Mouse (Mus musculus) liver, adult 2 months (tissue): Measurements from ENCODE around the gene Ptprz1. TPM values are rescaled to one million over a fixed set of nuclear protein-coding genes. Genes with fewer than 3 reads are reported as not detected.

ENCODE experiments used
- DNase-seq: peaks from one replicate; pipeline ENCODE4 v3.0.0-alpha.2; 2011; ENCODE audit warnings: low read depth, low spot score; ENCODE audit errors: extremely low read depth
- H3K27ac ChIP-seq: fragments of 200-500 bp; replicated peaks from 2 replicates; pipeline ENCODE4 v1.5.1; 2012; ENCODE audit warnings: low read depth, mild to moderate bottlenecking, control low read depth, inconsistent platforms, low read length; ENCODE audit not compliant: insufficient read depth
- H3K27me3 ChIP-seq: fragments of 200-500 bp; 2 replicates; pipeline ENCODE4 v1.6.1; 2012; ENCODE audit warnings: mild to moderate bottlenecking, moderate library complexity, low read length, inconsistent platforms; ENCODE audit not compliant: control insufficient read depth, insufficient read depth
- H3K36me3 ChIP-seq: fragments of 200-500 bp; 2 replicates; pipeline ENCODE4 v1.6.1; 2012; ENCODE audit warnings: low read length, inconsistent platforms; ENCODE audit not compliant: control insufficient read depth, insufficient read depth
- H3K4me1 ChIP-seq: fragments of 200-500 bp; 2 replicates; pipeline ENCODE4 v1.6.1; 2011; ENCODE audit warnings: low read length; ENCODE audit not compliant: control insufficient read depth, insufficient read depth
- H3K4me3 ChIP-seq: fragments of 200-500 bp; 2 replicates; pipeline ENCODE4 v1.5.1; 2011; ENCODE audit warnings: low read depth, mild to moderate bottlenecking, control low read depth, low read length, moderate library complexity; ENCODE audit not compliant: insufficient read depth
- H3K79me2 ChIP-seq: fragments of 200-500 bp; 2 replicates; pipeline ENCODE4 v1.6.1; 2012; ENCODE audit warnings: inconsistent platforms, mild to moderate bottlenecking, low read length, moderate library complexity; ENCODE audit not compliant: control insufficient read depth, insufficient read depth
- H3K9ac ChIP-seq: fragments of 200-500 bp; 2 replicates; pipeline ENCODE4 v1.6.1; 2012; ENCODE audit warnings: low read depth, mild to moderate bottlenecking, control low read depth, inconsistent platforms, low read length
- CTCF ChIP-seq: fragments of 200-500 bp; IDR thresholded peaks from 2 replicates; pipeline ENCODE4 v1.5.1; 2011; ENCODE audit warnings: low read depth, low read length, control low read depth
- POLR2A ChIP-seq: fragments of 200-500 bp; IDR thresholded peaks from 2 replicates; pipeline ENCODE4 v1.6.1; 2011; ENCODE audit warnings: low read length, control low read depth; ENCODE audit not compliant: insufficient read depth; ENCODE audit errors: extremely low read depth
- WGBS: fragments of 180-500 bp; shearing (Covaris S2); methylation state at CpG from one replicate; pipeline ENCODE4 v1.1.7; 2018; 5-methylcytosine and 5-hydroxymethylcytosine counted together
- polyA plus RNA-seq: library from polyadenylated mRNA; depleted of rRNA; stranded (reverse); fragments of >200 nt; gene quantifications from 2 replicates; pipeline ENCODE4 v1.2.3, GENCODE M21; 2012; rRNA removed
- total RNA-seq: library from RNA; depleted of rRNA; stranded (reverse); fragments of >200 nt; gene quantifications from 2 replicates; pipeline ENCODE4 v1.2.3, GENCODE M21; 2014; rRNA removed

The Ptprz1 gene
- total RNA-seq (under 0.01 and 0.13 TPM in 2 replicates), polyA plus RNA-seq (0.01 and 0.02 TPM in 2 replicates)

DNA sequence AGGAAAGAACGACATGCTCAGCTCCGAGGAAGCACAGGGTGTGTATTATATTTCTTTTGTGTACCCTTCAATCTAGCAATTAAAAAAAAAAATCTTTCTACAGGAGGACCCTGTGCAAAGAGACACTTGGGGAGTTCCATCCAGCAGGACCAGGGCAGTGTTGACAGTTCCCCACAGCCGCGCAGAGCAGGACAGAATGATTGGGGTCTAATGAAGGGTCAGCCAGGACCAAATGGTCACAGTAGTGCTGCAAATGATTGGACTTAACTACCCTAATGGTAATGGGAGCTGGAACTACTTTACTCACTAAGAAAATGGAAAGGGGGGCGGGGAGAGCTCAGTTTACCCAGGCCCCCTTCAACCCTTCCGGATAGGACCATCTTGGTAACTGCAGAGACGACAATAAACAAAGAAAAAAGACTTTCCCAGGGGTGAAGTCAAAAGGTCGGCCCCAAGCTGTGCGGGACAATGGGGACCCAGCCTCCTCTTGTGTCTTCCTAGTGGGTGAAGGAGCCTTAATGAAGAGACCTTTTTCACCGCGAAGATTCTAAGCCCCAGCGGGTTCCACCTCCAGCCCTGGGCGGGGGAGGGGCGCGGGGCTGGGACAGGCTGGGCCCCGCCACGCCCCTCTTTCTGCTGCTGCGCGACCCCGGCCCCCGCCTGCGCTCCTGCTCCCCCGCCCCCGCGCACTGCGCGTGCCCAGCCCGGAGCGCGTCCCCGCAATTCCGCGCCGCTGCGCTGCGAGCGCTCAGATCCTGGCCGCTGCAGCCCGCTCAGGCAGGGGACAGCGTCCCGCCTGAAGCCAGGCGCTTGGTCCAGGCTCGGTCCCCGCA, at the start of gene Ptprz1:
Ptprz1 (plus strand) TSS at position 722 of the 833 bp plus-strand sequence.
- 2% methylated on average over 44 of the region's 44 CpGs for WGBS
- Histone ChIP-seq H3K9ac (no peak within 1 kb of the TSS), H3K4me3 (peak within 1 kb of the TSS; percentile 16; the same call in 1 of the 2 replicates), H3K27me3 (peaks cover 4% of the 10 kb centered on the region; the same call in 1 of the 2 replicates), H3K79me2 (no peaks in the 10 kb centered on the region), H3K36me3 (no peaks in the 10 kb centered on the region), H3K4me1 (no peaks in the 10 kb centered on the region), H3K27ac (no peak within 1 kb of the TSS)
- no peak for DNase-seq
- TF ChIP-seq POLR2A (no peak), CTCF (no peak)

DNA sequence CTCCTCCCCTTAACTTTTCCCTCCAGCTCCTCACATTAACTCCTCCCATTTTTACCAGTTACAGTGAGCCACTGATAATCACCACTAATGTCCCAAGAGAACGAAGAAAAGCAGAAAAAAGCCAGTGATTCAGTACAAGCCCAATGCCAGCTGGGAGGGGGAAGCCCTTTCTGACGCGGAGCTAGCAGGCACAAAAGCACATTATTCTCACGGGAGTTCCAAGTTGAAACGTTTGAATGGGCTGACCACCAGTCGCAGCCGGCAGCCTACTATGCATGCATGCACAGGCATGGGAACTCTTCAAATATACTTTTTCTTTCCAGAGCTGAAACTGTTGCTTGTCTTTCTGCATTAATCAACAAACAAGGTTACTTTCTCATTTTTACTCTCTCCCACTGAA, 41.7 kb upstream of the Ptprz1 start:
- TF ChIP-seq POLR2A (no peak), CTCF (no peak)
- 76% methylated on average over 7 of the region's 7 CpGs for WGBS
- no peak overlapping the region for H3K27ac ChIP-seq

DNA sequence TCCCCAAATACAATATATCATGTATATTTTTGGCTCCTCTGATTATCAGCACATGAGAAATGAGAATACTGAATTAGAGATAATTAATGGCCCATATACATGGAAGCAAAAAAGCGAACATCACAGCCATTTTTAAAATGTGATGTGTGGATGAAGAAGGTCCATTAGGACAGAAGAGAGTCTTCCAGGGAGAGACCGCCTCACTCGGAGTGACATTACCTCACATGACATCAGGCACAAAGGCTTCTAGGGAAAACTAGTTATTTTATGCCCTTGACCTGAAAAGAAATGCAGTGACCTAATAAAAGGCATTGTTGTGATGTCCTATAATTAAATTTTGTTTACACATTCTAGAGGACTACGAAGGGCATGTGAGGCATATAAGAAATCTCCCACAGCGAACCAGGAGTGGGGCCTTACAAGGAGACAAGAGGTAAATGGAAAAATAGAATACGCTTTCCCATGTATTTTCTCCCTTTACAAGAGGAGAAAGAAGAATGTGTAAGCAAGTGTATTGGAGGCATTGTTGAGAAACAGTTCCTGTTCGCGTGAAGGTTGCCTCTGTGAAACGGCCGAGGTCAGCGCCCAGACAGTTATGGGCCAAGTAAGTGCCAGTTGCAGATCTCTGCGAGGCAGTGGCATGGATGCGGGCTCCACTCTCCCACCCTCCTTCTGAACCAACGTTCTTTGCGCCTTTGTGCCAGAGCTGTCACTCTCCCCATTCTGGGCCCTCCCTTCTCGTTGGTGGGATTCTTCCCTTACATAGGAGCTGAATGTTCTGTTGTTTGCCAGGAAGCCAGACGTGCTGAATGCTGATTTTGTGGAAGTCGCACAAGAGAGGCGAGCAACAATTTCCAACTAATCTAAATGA, 41.0 kb upstream of the Ptprz1 start:
- Histone ChIP-seq H3K79me2 (no peaks in the 10 kb centered on the region), H3K27me3 (no peaks in the 10 kb centered on the region), H3K9ac (no peak overlapping the region), H3K36me3 (no peaks in the 10 kb centered on the region), H3K4me1 (no peaks in the 10 kb centered on the region), H3K27ac (no peak overlapping the region), H3K4me3 (no peak overlapping the region)
- TF ChIP-seq CTCF, result no peak
- TF ChIP-seq POLR2A, result no peak
- DNase-seq, result no peak
- WGBS, result 81% methylated on average over 19 of the region's 19 CpGs

More for the DNA sequence above, 41.7 kb upstream of the Ptprz1 start:
- no peak for DNase-seq
- H3K79me2 ChIP-seq, result no peaks in the 10 kb centered on the region
- H3K36me3 ChIP-seq, result no peaks in the 10 kb centered on the region
- no peaks in the 10 kb centered on the region for H3K27me3 ChIP-seq
- H3K4me1 ChIP-seq, result no peaks in the 10 kb centered on the region
- no peak overlapping the region for H3K9ac ChIP-seq
- H3K4me3 ChIP-seq, result no peak overlapping the region

DNA sequence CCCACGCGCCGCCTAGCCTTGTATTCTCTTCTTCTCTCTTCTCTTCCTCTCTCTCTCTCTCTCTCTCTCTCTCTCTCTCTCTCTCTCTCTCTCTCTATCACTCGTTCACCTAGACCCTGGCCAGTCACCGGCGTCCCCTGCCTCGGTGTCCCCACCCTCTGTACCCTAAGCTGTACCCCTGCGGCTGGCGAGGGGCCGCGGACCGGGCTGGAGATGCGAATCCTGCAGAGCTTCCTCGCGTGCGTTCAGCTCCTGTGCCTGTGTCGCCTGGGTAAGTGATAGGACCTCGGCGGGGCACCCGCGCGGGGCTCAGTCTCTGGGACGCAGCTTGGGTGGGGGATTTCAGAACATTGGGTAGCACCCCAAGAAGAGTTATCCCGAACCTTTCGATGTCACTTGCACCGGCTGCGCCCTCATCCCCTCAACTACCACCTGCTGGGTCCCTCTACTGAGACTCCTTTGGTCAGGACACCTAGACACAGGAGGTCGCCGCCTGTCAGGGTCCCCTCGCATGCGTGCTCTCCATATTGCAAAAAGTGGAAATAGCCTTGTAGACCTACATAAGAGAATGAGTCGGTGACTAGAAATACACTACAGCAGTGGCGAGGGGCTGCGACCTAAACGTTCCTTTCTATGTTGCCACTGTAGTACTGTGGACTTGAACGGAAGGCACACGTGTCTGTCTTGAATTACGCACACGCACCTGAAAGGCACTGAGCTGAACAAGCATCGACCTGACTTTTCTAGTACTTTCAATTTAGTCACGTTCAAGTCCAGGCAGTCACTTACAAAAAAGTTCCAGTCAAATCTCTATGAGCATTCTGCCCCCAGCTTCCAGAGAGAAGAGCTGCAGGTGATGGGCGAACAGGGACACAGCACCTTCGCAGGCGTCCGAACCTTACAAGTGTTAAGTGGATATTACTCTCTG, 576 bp downstream of the Ptprz1 start:
- Histone ChIP-seq H3K79me2 (no peaks in the 10 kb centered on the region), H3K9ac (no peak overlapping the region), H3K27ac (no peak overlapping the region), H3K4me1 (no peaks in the 10 kb centered on the region), H3K36me3 (no peaks in the 10 kb centered on the region), H3K27me3 (peaks cover 4% of the 10 kb centered on the region; the same call in 1 of the 2 replicates), H3K4me3 (peak overlapping the region; percentile 16; the same call in 1 of the 2 replicates)
- WGBS, result 3% methylated on average over 45 of the region's 45 CpGs
- TF ChIP-seq CTCF, result no peak
- TF ChIP-seq POLR2A, result no peak
- DNase-seq, result no peak

DNA sequence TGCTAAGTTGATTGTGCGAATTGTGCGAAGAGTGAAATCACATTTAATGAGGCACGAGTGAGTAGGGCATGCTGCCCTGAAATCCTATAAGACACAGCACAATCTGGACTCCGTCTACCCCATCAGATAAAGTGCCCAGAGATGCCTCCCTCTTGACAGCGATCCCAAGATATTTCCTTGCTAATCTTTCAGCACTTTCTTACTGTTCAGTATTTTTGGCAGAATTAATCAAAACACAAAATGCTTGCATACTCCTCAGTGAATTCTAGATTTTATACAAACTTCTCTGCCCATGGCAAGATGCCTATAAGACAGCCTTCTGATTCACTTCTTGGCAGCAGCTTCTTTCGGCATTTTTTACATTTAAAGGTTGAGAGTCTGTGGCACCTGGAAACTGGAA, 12.7 kb downstream of the Ptprz1 start:
- Histone ChIP-seq H3K79me2 (no peaks in the 10 kb centered on the region), H3K27me3 (no peaks in the 10 kb centered on the region; the same call in 1 of the 2 replicates), H3K4me1 (no peaks in the 10 kb centered on the region), H3K9ac (no peak overlapping the region), H3K4me3 (no peak overlapping the region), H3K36me3 (no peaks in the 10 kb centered on the region), H3K27ac (no peak overlapping the region)
- 84% methylated on average over 6 of the region's 6 CpGs for WGBS
- TF ChIP-seq POLR2A, result no peak
- no peak for TF ChIP-seq CTCF
- no peak for DNase-seq
